Mouse (Mus musculus) G1E-ER4 (cell line): ENCODE data around the gene Gnl3l. TPM values are rescaled to one million over a fixed set of nuclear protein-coding genes. Genes with fewer than 3 reads are reported as not detected.

ENCODE experiments used
- GATA1 ChIP-seq: IDR thresholded peaks from one replicate; pipeline ENCODE4 v1.8.0; 2012; ENCODE audit warnings: low read length, inconsistent platforms
- polyA plus RNA-seq: library from polyadenylated mRNA; stranded (reverse); fragments of >175 nt; gene quantifications from 2 replicates; pipeline ENCODE4 v1.2.3, GENCODE M21; 2012

Gene Gnl3l
- polyA plus RNA-seq, 1 experiment = 1.1 TPM

- no peak for TF ChIP-seq GATA1
These were observed 775 bp upstream of the Gnl3l start for GRCm38 (mm10) chrX:151017897-151018296.

- no peak for TF ChIP-seq GATA1
These were observed 20.3 kb downstream of the Gnl3l start for GRCm38 (mm10) chrX:150996775-150997174.

- TF ChIP-seq GATA1 = no peak
These were observed 35.5 kb downstream of the Gnl3l start for GRCm38 (mm10) chrX:150981621-150982020.

- TF ChIP-seq GATA1 = no peak
These were observed 41.7 kb downstream of the Gnl3l start for GRCm38 (mm10) chrX:150975424-150975823.

GRCm38 (mm10) chrX:150963027-150963426 lies 54.1 kb downstream of the Gnl3l start:
- TF ChIP-seq GATA1 = no peak

GRCm38 (mm10) chrX:150960702-150961101 lies 56.4 kb downstream of the Gnl3l start:
- TF ChIP-seq GATA1 = no peak

GRCm38 (mm10) chrX:150956522-150957300 lies 60.4 kb downstream of the Gnl3l start:
- no peak for TF ChIP-seq GATA1

GRCm38 (mm10) chrX:150956016-150956415 lies 61.1 kb downstream of the Gnl3l start:
- no peak for TF ChIP-seq GATA1

GRCm38 (mm10) chrX:150955441-150955840 lies 61.7 kb downstream of the Gnl3l start:
- no peak for TF ChIP-seq GATA1

- no peak for TF ChIP-seq GATA1
These were observed 62.4 kb downstream of the Gnl3l start for GRCm38 (mm10) chrX:150954721-150955120.

Other genes starting within 250 kb of the Gnl3l start
- 0.17 and 0.42 TPM in 2 replicates for gene Maged2, start 203.0 kb downstream of the Gnl3l start, polyA plus RNA-seq
- not detected in 2 replicates for gene Fgd1, start 28.8 kb upstream of the Gnl3l start, polyA plus RNA-seq
- gene Tsr2, start 79.2 kb upstream of the Gnl3l start, polyA plus RNA-seq = 6.9 and 7.1 TPM in 2 replicates
- not detected in 2 replicates for gene Wnk3, start 180.8 kb upstream of the Gnl3l start, polyA plus RNA-seq